Mouse (Mus musculus) limb, embryonic 14.5 days (tissue): ENCODE measurements around the gene Timm17b. TPM values are rescaled to one million over a fixed set of nuclear protein-coding genes. Genes with fewer than 3 reads are reported as not detected.

Source experiments
- ATAC-seq: fragments of 200-750 bp; cut with Nextera tagmentation; 2 replicates; pipeline ENCODE4 v1.8.0; 2017; ENCODE audit warnings: low read depth, moderate number of reproducible peaks, moderate TSS enrichment; ENCODE audit not compliant: low FRiP score
- DNase-seq: peaks from one replicate; pipeline ENCODE4 v3.0.0-alpha.2; 2015; ENCODE audit warnings: low spot score
- H3K27ac ChIP-seq: fragments of 300-500 bp; sonication (generic); replicated peaks from 2 replicates; pipeline ENCODE4 v1.5.1; 2014; ENCODE audit warnings: low read depth, mild to moderate bottlenecking, low read length, moderate library complexity, mixed read lengths
- H3K27me3 ChIP-seq: fragments of 300-500 bp; sonication (generic); 2 replicates; pipeline ENCODE4 v1.6.1; 2014; ENCODE audit warnings: low read length, mixed read lengths; ENCODE audit not compliant: control insufficient read depth, insufficient read depth
- H3K36me3 ChIP-seq: fragments of 300-500 bp; sonication (generic); 2 replicates; pipeline ENCODE4 v1.6.1; 2014; ENCODE audit warnings: mild to moderate bottlenecking, low read length, moderate library complexity, mixed read lengths; ENCODE audit not compliant: control insufficient read depth, insufficient read depth
- H3K4me1 ChIP-seq: fragments of 300-500 bp; sonication (generic); 2 replicates; pipeline ENCODE4 v1.6.1; 2014; ENCODE audit warnings: antibody characterized with exemption, low read length, mixed read lengths; ENCODE audit not compliant: control insufficient read depth, insufficient read depth
- H3K4me2 ChIP-seq: fragments of 300-500 bp; sonication (generic); replicated peaks from 2 replicates; pipeline ENCODE4 v1.6.1; 2014; ENCODE audit warnings: low read depth, mild to moderate bottlenecking, low read length, moderate library complexity; ENCODE audit not compliant: severe bottlenecking
- H3K4me3 ChIP-seq: fragments of 300-500 bp; sonication (generic); replicated peaks from 2 replicates; pipeline ENCODE4 v1.5.1; 2014; ENCODE audit warnings: low read length
- H3K9ac ChIP-seq: fragments of 300-500 bp; sonication (generic); 2 replicates; pipeline ENCODE4 v1.6.1; 2014; ENCODE audit warnings: mild to moderate bottlenecking, low read depth, low read length, moderate library complexity; ENCODE audit not compliant: severe bottlenecking
- H3K9me3 ChIP-seq: fragments of 300-500 bp; sonication (generic); 2 replicates; pipeline ENCODE4 v1.6.1; 2016; ENCODE audit warnings: low read length; ENCODE audit not compliant: control insufficient read depth
- POLR2A ChIP-seq: fragments of 200-500 bp; IDR thresholded peaks from 2 replicates; pipeline ENCODE4 v1.8.0; 2012; ENCODE audit warnings: inconsistent platforms, mild to moderate bottlenecking, moderate library complexity, borderline replicate concordance; ENCODE audit not compliant: insufficient read depth, insufficient read length; ENCODE audit errors: extremely low read depth
- WGBS: fragments of 180-500 bp; shearing (Covaris S2); extraction: QIAGEN DNeasy Blood & Tissue Kit; methylation state at CpG from one replicate; pipeline ENCODE4 v1.1.7; 2014; 5-methylcytosine and 5-hydroxymethylcytosine counted together
- polyA plus RNA-seq, 2 experiments: library from polyadenylated mRNA; depleted of rRNA in 1 of 2; stranded (reverse) in 1 of 2; unstranded in 1 of 2; fragments of >200 nt; fragmentation: Nextera tagmentation in 1 of 2; extraction: Ambion mirVana in 1 of 2; gene quantifications; 2 replicates each; pipeline versions ENCODE4 v1.2.1 to v1.2.3; 2012 to 2014

Timm17b gene
- polyA plus RNA-seq, 2 experiments, result 50.1 to 196 TPM

DNA sequence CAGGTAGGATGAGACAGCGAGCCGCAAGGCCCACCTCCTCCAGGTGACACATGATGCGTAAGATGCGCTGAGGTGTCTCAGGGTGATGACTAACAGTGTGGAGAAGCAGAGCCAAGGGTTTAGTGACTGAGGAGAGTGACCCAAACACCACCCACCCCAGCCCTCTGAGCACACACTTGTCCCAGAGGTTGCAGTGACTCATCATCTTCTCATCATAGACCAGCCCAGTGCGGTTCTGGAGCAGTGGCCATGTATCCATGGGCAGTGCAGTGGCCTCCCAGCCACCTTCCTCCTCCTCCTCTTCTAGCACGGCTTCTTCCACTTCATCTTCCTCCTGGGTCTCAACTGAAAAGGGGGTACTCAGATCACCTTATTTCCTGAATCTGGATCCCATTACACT, 38.5 kb downstream of the Timm17b start:
- no peak for DNase-seq
- 99% methylated on average over 4 of the region's 6 CpGs for WGBS
- H3K4me1 ChIP-seq, result no peaks in the 10 kb centered on the region
- H3K9me3 ChIP-seq, result no peaks in the 10 kb centered on the region
- no peaks in the 10 kb centered on the region for H3K27me3 ChIP-seq
- no peak overlapping the region for H3K4me2 ChIP-seq
- H3K36me3 ChIP-seq, result 0 out of 2 replicates have a peak, but pooled peaks cover 17% of the 10 kb centered on the region
- no peak for TF ChIP-seq POLR2A
- H3K4me3 ChIP-seq, result no peak overlapping the region
- H3K27ac ChIP-seq, result no peak overlapping the region
- no peak overlapping the region for H3K9ac ChIP-seq
- no peak for ATAC-seq

- ATAC-seq (no peak), DNase-seq (no peak)
- Histone ChIP-seq H3K9ac (no peak overlapping the region), H3K4me3 (no peak overlapping the region), H3K27me3 (no peaks in the 10 kb centered on the region), H3K4me2 (no peak overlapping the region), H3K27ac (no peak overlapping the region), H3K36me3 (peaks cover 5% of the 10 kb centered on the region), H3K4me1 (no peaks in the 10 kb centered on the region), H3K9me3 (no peaks in the 10 kb centered on the region)
- TF ChIP-seq POLR2A, result no peak
- WGBS, result 71% methylated on average over 8 of the region's 8 CpGs
These were observed 46.5 kb downstream of the Timm17b start for GRCm38 (mm10) chrX:7945618-7946017.

DNA sequence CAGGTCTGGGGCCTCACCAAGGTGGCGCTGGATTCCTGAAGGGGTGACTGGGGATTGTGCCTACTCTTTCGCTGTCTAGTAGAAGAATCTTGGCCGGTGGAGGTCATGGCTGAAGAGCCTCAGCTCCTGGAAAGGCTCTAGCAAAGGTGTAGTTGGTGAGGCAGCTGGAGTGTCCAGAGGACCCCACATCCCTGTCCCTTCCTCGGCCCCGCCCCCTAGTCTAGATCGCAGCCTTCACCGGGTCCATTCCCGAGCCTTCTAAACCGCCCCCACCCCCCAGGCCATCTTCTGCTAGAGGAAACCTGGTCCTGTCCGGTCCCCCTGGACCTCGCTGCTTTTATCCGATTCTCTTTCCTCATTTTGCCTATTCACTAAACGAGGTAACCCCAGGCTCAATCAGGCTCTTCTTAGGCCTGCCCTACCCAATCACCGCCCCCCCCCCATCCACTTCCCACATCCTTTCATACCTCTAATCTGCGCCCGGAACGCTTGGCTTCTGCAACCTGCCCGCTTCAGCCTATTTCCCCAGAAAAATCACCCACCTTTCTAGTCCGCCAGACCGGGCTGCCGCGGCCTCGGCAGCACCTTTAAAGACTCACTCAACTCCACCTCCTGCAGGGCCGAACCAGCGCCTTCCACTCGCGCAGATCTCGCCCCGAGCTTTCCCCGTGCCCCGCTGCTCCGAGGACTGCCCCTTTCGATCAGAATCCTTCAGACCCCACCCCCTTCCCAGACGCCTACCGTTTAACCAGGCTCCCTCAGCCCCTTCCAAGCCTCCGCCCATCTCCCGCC, 48.1 kb downstream of the Timm17b start, which contains the start of gene Hdac6:
Gene Hdac6 (minus strand): TSS at position 782 of the 792 bp plus-strand sequence.
- Histone ChIP-seq H3K4me3 (peak within 1 kb of the TSS; percentile 46), H3K36me3 (peaks cover 2% of the 10 kb centered on the region), H3K9ac (peak within 1 kb of the TSS; percentile 54), H3K4me1 (no peaks in the 10 kb centered on the region), H3K4me2 (peak within 1 kb of the TSS; percentile 46), H3K27me3 (no peaks in the 10 kb centered on the region), H3K9me3 (no peaks in the 10 kb centered on the region), H3K27ac (0 out of 2 replicates have a peak within 1 kb of the TSS, but pooled peaks have one; percentile 33)
- DNase-seq, result no peak
- peak; percentile 47; the same call in 1 of the 2 replicates for TF ChIP-seq POLR2A
- 29% methylated on average over 31 of the region's 37 CpGs for WGBS
- ATAC-seq, result no peak

DNA sequence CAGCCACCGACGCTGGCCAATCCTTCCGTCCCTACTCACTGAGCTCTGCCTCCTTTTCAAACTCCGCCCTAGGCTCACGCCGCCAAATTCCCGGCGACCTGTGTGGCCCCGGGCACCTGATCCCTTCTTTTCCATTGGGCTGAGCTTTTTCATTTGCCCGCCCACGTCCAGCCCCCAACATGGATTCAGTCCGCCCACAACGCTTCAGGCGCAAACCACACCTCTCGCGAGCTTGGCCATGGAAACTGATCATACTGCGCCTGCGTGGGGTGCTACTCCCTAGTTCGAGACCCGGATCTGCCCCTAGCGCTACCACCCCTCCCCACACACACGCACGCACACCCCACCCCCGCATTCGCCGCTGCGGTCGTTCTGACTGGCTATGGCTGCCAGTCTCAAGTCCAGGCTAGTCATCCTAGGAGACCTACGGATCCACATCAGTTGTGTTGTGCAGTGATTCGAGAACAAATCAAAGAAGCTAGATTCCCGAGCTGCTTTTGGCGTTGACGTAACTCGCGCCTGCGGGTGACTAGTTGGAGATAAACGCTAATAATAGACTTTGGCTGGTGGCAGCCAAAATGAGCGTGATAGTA, 48.8 kb downstream of the Timm17b start:
- Histone ChIP-seq H3K9me3 (no peaks in the 10 kb centered on the region), H3K9ac (peak overlapping the region; percentile 54), H3K4me1 (no peaks in the 10 kb centered on the region), H3K36me3 (peaks cover 2% of the 10 kb centered on the region), H3K27me3 (no peaks in the 10 kb centered on the region), H3K4me3 (peak overlapping the region; percentile 46), H3K27ac (0 out of 2 replicates have a peak overlapping the region, but pooled peaks have one; percentile 33), H3K4me2 (peak overlapping the region; percentile 45)
- peak; percentile 99 for ATAC-seq
- WGBS, result 22% methylated on average over 38 of the region's 38 CpGs
- TF ChIP-seq POLR2A, result no peak
- peak; percentile 92 for DNase-seq

DNA sequence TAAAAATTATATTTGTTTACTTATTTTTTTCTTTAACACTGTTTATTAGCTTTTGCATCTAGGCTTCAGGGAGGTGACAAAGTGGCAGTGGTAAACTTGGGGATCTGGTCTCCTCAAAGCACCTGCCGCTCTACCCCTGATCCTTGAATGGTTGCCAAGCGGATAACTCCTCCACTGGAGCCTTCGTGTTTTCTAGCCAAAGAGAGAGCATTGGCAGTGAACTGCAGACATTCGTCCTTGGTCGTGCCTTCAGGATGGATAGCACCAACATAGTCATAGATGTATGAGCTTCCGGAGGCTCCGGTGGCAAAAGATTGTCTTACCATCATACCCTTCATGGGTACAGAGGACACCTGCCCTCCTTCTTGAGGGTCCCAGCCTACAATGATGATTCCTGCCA, 50.9 kb downstream of the Timm17b start:
- 88% methylated on average over 7 of the region's 7 CpGs for WGBS
- TF ChIP-seq POLR2A, result no peak
- Histone ChIP-seq H3K4me3 (no peak overlapping the region), H3K4me2 (no peak overlapping the region), H3K36me3 (no peaks in the 10 kb centered on the region), H3K27ac (no peak overlapping the region), H3K9me3 (no peaks in the 10 kb centered on the region), H3K4me1 (no peaks in the 10 kb centered on the region), H3K27me3 (no peaks in the 10 kb centered on the region), H3K9ac (no peak overlapping the region)
- ATAC-seq (no peak), DNase-seq (no peak)

Other genes with a start within 250 kb of the Timm17b start
- gene Prickle3, start 242.1 kb upstream of the Timm17b start, polyA plus RNA-seq (2012; rRNA removed), result 23.4 and 27.5 TPM in 2 replicates
- 9.5 and 13.8 TPM in 2 replicates for gene Prickle3, start 242.1 kb upstream of the Timm17b start, polyA plus RNA-seq (2014; fragmentation: Nextera tagmentation; extraction: Ambion mirVana)
- 196 and 259 TPM in 2 replicates for gene Plp2, start 228.0 kb upstream of the Timm17b start, polyA plus RNA-seq (2012; rRNA removed)
- 190 and 201 TPM in 2 replicates for gene Plp2, start 228.0 kb upstream of the Timm17b start, polyA plus RNA-seq (2014; fragmentation: Nextera tagmentation; extraction: Ambion mirVana)
- gene Magix, start 218.1 kb upstream of the Timm17b start, polyA plus RNA-seq (2012; rRNA removed), result 0.38 and 0.55 TPM in 2 replicates
- gene Magix, start 218.1 kb upstream of the Timm17b start, polyA plus RNA-seq (2014; fragmentation: Nextera tagmentation; extraction: Ambion mirVana), result 0.73 and 0.87 TPM in 2 replicates
- 20.5 and 28.9 TPM in 2 replicates for gene Gpkow, start 202.2 kb upstream of the Timm17b start, polyA plus RNA-seq (2012; rRNA removed)
- gene Gpkow, start 202.2 kb upstream of the Timm17b start, polyA plus RNA-seq (2014; fragmentation: Nextera tagmentation; extraction: Ambion mirVana), result 37.8 and 43.9 TPM in 2 replicates
- 48.6 and 56.5 TPM in 2 replicates for gene Wdr45, start 185.0 kb upstream of the Timm17b start, polyA plus RNA-seq (2012; rRNA removed)
- gene Wdr45, start 185.0 kb upstream of the Timm17b start, polyA plus RNA-seq (2014; fragmentation: Nextera tagmentation; extraction: Ambion mirVana), result 20.4 and 25.3 TPM in 2 replicates
- gene Gm45208, start 177.1 kb upstream of the Timm17b start, polyA plus RNA-seq (2012; rRNA removed), result 0.50 and 0.85 TPM in 2 replicates
- gene Gm45208, start 177.1 kb upstream of the Timm17b start, polyA plus RNA-seq (2014; fragmentation: Nextera tagmentation; extraction: Ambion mirVana), result 0.43 and 0.48 TPM in 2 replicates
- gene Praf2, start 170.9 kb upstream of the Timm17b start, polyA plus RNA-seq (2012; rRNA removed), result 83.7 and 91.1 TPM in 2 replicates
- gene Praf2, start 170.9 kb upstream of the Timm17b start, polyA plus RNA-seq (2014; fragmentation: Nextera tagmentation; extraction: Ambion mirVana), result 89.4 and 92.0 TPM in 2 replicates
- gene Ccdc120, start 148.5 kb upstream of the Timm17b start, polyA plus RNA-seq (2012; rRNA removed), result 25.7 and 38.6 TPM in 2 replicates
- gene Ccdc120, start 148.5 kb upstream of the Timm17b start, polyA plus RNA-seq (2014; fragmentation: Nextera tagmentation; extraction: Ambion mirVana), result 14.9 and 16.0 TPM in 2 replicates
- gene Tfe3, start 136.8 kb upstream of the Timm17b start, polyA plus RNA-seq (2012; rRNA removed), result 24.4 and 25.3 TPM in 2 replicates
- 22.1 and 22.2 TPM in 2 replicates for gene Tfe3, start 136.8 kb upstream of the Timm17b start, polyA plus RNA-seq (2014; fragmentation: Nextera tagmentation; extraction: Ambion mirVana)
- 60.2 and 63.0 TPM in 2 replicates for gene Gripap1, start 109.6 kb upstream of the Timm17b start, polyA plus RNA-seq (2012; rRNA removed)
- 31.9 and 32.9 TPM in 2 replicates for gene Gripap1, start 109.6 kb upstream of the Timm17b start, polyA plus RNA-seq (2014; fragmentation: Nextera tagmentation; extraction: Ambion mirVana)
- gene Kcnd1, start 77.1 kb upstream of the Timm17b start, polyA plus RNA-seq (2012; rRNA removed), result 4.1 and 5.7 TPM in 2 replicates
- gene Kcnd1, start 77.1 kb upstream of the Timm17b start, polyA plus RNA-seq (2014; fragmentation: Nextera tagmentation; extraction: Ambion mirVana), result 1.7 and 2.2 TPM in 2 replicates
- gene Otud5, start 58.0 kb upstream of the Timm17b start, polyA plus RNA-seq (2012; rRNA removed), result 71.3 and 76.3 TPM in 2 replicates
- gene Otud5, start 58.0 kb upstream of the Timm17b start, polyA plus RNA-seq (2014; fragmentation: Nextera tagmentation; extraction: Ambion mirVana), result 38.3 and 38.7 TPM in 2 replicates
- 9.3 and 11.8 TPM in 2 replicates for gene Pim2, start 21.1 kb upstream of the Timm17b start, polyA plus RNA-seq (2012; rRNA removed)
- gene Pim2, start 21.1 kb upstream of the Timm17b start, polyA plus RNA-seq (2014; fragmentation: Nextera tagmentation; extraction: Ambion mirVana), result 4.2 and 4.6 TPM in 2 replicates
- gene Slc35a2, start 15.3 kb upstream of the Timm17b start, polyA plus RNA-seq (2012; rRNA removed), result 74.0 and 119 TPM in 2 replicates
- 29.1 and 30.0 TPM in 2 replicates for gene Slc35a2, start 15.3 kb upstream of the Timm17b start, polyA plus RNA-seq (2014; fragmentation: Nextera tagmentation; extraction: Ambion mirVana)
- 106 and 138 TPM in 2 replicates for gene Pqbp1, start 88 bp upstream of the Timm17b start, polyA plus RNA-seq (2012; rRNA removed)
- gene Pqbp1, start 88 bp upstream of the Timm17b start, polyA plus RNA-seq (2014; fragmentation: Nextera tagmentation; extraction: Ambion mirVana), result 93.0 and 105 TPM in 2 replicates
- gene Gm10491, start 8.5 kb downstream of the Timm17b start, polyA plus RNA-seq (2012; rRNA removed), result not detected in 2 replicates
- gene Gm10491, start 8.5 kb downstream of the Timm17b start, polyA plus RNA-seq (2014; fragmentation: Nextera tagmentation; extraction: Ambion mirVana), result not detected in 2 replicates
- not detected in 2 replicates for gene Gm10490, start 10.2 kb downstream of the Timm17b start, polyA plus RNA-seq (2012; rRNA removed)
- gene Gm10490, start 10.2 kb downstream of the Timm17b start, polyA plus RNA-seq (2014; fragmentation: Nextera tagmentation; extraction: Ambion mirVana), result not detected in 2 replicates
- 0.93 and 0.95 TPM in 2 replicates for gene Pcsk1n, start 20.5 kb downstream of the Timm17b start, polyA plus RNA-seq (2012; rRNA removed)
- gene Pcsk1n, start 20.5 kb downstream of the Timm17b start, polyA plus RNA-seq (2014; fragmentation: Nextera tagmentation; extraction: Ambion mirVana), result 0.67 and 1.3 TPM in 2 replicates
- gene Eras, start 29.2 kb downstream of the Timm17b start, polyA plus RNA-seq (2012; rRNA removed), result 0.05 and 0.10 TPM in 2 replicates
- gene Eras, start 29.2 kb downstream of the Timm17b start, polyA plus RNA-seq (2014; fragmentation: Nextera tagmentation; extraction: Ambion mirVana), result not detected in 2 replicates
- 67.3 and 78.8 TPM in 2 replicates for gene Hdac6, start 48.5 kb downstream of the Timm17b start, polyA plus RNA-seq (2012; rRNA removed)
- gene Hdac6, start 48.5 kb downstream of the Timm17b start, polyA plus RNA-seq (2014; fragmentation: Nextera tagmentation; extraction: Ambion mirVana), result 28.1 and 32.3 TPM in 2 replicates
- 1.5 and 2.0 TPM in 2 replicates for gene Gata1, start 78.7 kb downstream of the Timm17b start, polyA plus RNA-seq (2012; rRNA removed)
- 1.3 and 1.6 TPM in 2 replicates for gene Gata1, start 78.7 kb downstream of the Timm17b start, polyA plus RNA-seq (2014; fragmentation: Nextera tagmentation; extraction: Ambion mirVana)
- gene Glod5, start 119.1 kb downstream of the Timm17b start, polyA plus RNA-seq (2012; rRNA removed), result 0.10 TPM in 1 of 2 replicates, not detected in the other
- gene Glod5, start 119.1 kb downstream of the Timm17b start, polyA plus RNA-seq (2014; fragmentation: Nextera tagmentation; extraction: Ambion mirVana), result not detected in 2 replicates
- 65.3 and 67.4 TPM in 2 replicates for gene Suv39h1, start 175.4 kb downstream of the Timm17b start, polyA plus RNA-seq (2012; rRNA removed)
- gene Suv39h1, start 175.4 kb downstream of the Timm17b start, polyA plus RNA-seq (2014; fragmentation: Nextera tagmentation; extraction: Ambion mirVana), result 51.9 and 56.1 TPM in 2 replicates
- gene Was, start 191.1 kb downstream of the Timm17b start, polyA plus RNA-seq (2012; rRNA removed), result 2.6 and 3.5 TPM in 2 replicates
- gene Was, start 191.1 kb downstream of the Timm17b start, polyA plus RNA-seq (2014; fragmentation: Nextera tagmentation; extraction: Ambion mirVana), result 0.92 and 0.97 TPM in 2 replicates
- 90.6 and 127 TPM in 2 replicates for gene Wdr13, start 233.5 kb downstream of the Timm17b start, polyA plus RNA-seq (2012; rRNA removed)
- 18.7 and 19.7 TPM in 2 replicates for gene Wdr13, start 233.5 kb downstream of the Timm17b start, polyA plus RNA-seq (2014; fragmentation: Nextera tagmentation; extraction: Ambion mirVana)
- 355 and 465 TPM in 2 replicates for gene Rbm3, start 246.5 kb downstream of the Timm17b start, polyA plus RNA-seq (2012; rRNA removed)
- 496 and 541 TPM in 2 replicates for gene Rbm3, start 246.5 kb downstream of the Timm17b start, polyA plus RNA-seq (2014; fragmentation: Nextera tagmentation; extraction: Ambion mirVana)